Mouse (Mus musculus) frontal cortex, postnatal 14 days (tissue): Measurements from ENCODE around the gene Uso1.

Experiments
- DNase-seq, 2 experiments: peaks; one replicate each; pipeline ENCODE4 v3.0.0; 2022; ENCODE audit warnings: low spot score in 2 of 2

Uso1 gene

DNA sequence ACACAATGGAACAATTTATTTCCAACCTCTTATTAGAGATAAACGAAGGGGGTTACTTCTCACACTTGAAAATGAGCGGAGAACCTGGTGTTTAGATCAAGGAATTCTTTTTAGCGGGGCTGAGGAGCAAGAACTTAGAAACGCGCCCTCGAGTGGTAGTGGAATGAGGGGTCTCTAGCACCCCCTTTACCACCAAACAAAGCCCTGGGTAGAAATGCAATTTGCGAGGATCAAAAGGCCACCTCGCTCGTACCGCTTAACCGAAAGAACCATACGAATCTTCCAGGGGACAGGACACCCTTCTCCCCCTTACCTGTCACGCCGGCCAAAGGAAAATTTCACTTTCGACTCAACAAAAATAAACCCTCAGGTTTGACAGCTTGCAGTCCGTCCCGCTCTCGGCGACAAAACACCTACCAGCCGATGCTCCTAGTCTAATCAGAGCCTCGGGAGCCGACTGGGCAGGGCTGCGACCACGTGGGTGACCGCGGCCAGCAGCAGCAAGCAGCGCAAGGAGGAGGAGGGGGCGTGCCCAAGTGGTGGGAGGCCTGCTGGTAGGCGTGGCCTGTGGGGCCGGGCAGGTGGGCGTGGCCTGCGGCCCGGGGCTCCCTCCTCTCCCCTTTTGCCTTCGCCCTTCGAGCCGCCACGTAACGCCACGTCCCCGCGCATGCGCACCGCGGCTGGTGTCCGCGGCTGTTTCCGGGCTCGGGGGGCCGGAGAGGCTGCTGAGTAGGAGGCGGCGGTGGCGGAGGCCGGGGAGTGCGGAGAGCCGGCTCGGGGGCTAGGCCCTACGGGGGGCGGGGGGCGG is at the start of gene Uso1:
Uso1 (plus strand) TSS at position 700 of the 808 bp plus-strand sequence.
- DNase-seq, result peak; percentile 96 to 97

DNA sequence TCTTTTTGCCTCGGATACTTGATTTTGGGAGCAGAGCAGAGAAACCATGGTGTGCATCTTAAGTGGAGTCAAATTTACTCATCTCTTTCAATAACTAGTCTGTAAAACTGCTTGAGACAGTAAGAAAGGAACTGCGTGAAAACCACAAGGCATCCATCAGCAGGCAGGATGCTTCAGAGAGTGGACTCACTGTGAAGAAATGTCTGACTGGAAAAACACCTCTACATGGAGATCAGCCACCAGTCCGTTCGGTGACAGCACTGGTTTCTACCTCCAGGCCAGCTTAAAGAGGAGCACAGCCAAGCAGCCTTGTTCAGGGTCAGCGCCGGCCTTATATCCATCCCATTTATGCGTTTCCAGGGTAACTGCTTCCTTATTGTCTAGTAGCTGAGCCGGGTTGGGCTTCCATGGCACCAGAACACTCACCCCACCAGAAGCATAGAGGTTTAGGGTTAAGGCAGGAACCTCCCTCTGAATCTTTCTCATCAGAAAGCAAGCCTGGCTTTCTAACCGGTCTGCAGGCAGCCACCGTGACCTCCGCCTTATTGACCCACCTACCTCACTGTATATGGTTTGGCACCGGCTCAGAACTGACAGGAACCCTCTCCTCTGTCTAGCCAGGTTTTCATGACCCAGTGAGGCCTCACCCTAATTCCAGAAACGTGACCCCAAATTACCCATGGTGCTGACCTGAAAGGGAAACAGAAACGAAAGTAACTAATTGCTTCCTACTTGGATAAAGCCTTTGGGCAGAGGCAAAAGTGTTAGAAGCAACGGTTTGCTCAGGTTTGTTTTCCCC is 44.3 kb upstream of the Uso1 start:
- DNase-seq, result no peak

DNA sequence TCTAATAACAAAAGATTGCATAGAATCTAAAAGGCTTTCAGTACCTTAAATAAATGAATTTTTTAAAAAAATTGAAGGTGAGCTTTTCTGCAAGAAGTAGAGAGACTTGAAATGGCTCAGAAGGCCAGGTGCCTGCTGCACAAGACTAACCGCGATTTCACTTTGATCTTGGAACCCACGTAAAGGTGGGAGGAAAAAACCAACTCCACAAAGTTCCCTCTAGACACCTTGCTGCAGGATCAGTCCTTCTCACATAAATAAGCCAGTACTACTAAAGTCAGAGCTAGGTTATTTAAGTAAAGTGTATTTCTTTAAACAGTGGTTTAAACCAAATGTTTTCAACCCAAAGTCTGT is 43.7 kb upstream of the Uso1 start:
- no peak for DNase-seq

DNA sequence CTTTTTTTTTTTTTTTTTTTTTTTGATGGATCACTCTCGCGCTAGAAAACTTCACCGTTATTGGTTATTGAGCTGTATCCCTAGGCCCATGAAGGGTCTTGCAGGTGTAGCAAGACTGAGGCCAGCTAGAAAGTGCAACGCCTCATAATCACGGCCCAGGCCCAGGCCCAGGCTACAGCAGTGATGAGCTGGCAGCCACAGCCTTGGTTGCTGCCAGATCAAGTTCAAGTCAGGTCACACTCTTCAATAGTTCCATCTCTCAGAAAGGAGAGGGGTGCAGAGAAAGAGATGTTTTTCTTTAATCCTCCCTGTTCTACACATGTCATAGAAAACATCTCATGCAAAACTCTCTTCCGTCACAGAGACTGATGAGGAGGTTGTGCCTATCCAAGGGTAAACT is 41.0 kb upstream of the Uso1 start:
- no peak for DNase-seq

DNA sequence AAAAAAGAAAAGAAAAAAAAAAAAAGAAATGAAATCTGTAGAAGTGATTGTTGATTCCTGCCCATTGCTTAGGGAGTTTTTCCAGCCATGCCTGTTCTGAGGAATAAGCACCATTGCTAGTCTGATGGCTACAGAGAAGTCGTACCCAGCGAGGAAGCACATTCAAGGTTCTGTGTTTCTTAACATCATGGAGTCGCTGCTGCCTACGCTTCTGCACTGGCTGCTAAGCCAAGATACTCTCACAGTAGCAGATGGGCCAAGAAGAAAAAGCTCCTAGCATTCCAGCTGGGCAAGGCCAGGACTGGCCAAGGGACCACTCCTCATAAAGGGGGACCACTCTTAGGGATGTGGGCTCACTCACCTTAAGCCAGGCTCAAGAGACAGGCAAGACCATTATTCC is 40.0 kb upstream of the Uso1 start:
- DNase-seq, result no peak

DNA sequence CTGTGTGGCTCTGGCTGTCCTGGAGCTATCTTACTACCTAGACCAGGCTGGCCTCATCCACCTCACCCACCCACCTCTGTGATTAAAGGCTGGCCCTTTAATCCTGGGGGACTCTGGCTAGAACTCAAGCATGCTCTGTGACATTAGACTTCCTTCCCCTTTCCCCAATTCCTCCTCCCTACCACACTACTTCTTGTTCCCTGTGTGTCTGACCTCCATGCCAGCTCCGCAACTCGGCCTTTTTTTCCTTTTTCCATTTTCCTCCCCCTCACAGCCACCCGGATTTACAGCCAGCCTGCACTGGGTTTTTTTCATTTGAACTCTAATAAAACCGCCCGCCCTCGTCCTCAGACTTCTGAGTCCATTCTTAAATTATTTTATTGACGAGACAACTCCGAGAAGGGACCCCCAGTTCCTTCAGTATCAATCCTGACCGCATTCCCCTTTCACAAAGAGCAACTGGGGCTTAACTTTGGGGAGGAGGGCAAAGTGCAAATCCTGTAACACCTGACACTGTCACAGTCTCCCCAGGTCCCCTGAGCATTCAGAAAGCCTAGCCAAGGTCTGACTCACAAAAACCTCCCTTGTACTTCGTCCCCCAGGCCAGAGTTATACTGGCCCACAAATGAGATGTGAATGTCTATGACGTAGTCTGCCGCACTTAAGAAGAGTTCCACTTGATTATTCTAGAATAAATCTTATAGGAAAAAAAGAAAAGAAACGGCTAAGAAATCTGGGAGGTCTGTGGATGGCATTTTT is 39.2 kb upstream of the Uso1 start:
- no peak for DNase-seq

DNA sequence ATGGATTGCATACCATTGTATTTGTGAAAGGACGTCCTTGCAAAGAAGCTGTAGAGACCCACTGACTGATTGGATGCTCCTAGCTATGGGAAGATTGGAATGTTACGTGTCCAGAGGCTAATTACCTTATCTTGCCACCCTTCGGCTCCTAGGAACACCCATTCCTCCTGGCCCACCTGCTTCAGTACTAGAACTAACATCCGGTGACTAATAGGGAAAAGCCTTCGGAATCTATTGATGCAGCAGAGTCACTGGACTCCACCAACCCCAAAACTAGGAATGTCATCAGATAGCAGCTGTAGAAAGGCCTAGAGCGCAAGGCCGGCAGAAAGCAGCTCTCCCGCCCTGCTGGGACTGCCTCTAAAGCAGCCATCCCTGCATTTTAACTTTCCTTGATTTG is 36.1 kb upstream of the Uso1 start:
- no peak for DNase-seq

DNA sequence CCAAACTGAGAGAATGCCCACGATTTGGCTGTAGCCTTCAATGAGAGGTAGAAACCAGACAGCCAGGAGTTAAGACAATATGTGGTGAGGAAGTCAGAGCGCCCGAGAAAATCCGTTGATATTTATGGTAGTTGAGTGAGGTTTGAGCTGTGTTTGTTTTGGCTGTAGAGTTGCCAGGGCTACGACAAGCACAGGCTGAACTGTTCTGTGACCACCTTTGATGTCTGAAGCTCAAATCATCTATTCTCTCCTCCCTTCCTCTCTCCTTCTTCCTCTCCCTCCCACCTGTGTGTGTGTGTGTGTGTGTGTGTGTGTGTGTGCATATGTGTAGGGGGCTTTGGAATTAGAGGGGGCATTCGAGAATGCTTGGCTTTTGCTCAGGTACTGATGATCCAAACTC is 34.7 kb upstream of the Uso1 start:
- DNase-seq, result no peak

DNA sequence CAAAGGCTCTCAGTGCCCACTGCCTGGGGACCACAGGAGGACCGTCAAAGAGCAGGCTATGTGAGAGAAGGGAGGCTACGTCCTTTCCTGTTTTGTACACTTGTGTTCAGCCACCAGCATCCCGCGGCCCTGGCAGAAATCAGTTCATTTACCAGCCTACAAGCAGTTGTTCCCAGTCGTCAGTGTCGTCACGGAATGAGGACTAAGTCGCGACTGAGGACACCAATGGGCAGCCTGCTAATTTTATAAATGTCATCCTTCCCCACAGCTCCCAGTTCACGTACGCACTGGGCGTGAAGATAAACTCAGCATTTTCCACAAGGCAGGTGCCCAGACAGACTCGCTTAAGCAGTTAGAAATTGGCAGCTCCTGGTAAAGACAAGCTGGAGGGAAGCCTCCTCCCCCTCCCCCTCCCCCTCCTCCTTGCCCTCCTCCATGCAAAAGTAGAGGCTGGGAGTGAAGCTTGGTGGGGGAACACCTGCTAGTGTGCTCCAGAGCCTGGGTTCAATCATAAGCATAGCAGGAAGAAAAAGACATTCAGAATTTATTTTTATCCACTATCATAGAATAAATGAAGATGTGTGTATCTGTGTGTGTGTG is 33.8 kb upstream of the Uso1 start:
- DNase-seq, result no peak

DNA sequence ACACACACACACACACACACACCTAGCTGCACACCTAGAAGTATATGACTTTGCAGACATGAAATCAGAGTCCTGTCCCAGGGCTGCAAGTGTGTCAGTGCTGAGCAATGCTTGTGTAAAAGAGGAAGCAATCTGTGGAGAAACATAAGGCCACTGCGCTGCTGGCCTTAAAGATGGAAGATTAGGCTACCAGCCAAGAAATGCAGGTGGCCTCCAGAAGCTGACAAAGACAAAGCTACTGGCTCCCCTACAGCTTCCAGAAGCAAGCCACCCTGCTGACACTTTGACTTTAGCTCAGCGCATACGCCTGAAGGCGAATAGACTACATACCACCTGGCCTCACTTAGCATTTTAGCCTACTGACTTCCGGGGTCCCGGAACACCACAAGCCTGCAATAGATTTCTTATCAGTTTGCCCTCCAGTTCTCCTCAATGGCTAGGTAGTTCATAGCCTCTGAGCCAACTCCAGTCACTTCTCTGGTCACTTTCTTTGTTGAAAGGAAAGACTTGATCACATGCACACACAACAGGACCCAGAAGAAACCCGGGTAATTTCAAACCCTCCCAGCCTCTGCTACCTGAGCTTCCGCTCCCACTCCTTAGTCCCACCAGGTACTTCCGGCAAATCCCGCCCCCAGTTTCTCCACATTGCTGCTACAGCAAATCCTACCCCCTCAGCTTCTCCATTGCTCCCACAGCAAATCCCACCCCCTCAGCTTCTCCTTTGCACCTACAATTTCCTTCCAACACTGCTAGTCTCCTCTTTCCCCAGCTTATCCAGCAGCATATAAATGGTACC is 31.2 kb upstream of the Uso1 start:
- no peak for DNase-seq

DNA sequence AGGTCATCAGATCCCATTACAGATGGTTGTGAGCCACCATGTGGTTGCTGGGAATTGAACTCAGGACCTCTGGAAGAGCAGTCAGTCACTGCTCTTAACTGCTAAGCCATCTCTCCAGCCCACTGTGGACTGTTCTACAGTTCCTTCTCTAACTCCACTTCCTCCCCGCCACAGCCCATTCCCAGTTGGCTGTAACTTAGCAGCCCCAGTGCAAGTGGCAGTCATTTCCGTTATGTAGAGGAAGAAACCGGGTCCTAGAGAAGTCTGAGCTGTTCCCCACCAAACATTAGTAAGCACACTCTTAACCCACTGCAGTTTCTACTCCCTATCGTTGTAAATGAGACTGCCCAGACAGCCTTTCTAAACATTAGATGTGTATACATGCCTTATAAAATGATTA is 30.5 kb upstream of the Uso1 start:
- DNase-seq, result no peak

DNA sequence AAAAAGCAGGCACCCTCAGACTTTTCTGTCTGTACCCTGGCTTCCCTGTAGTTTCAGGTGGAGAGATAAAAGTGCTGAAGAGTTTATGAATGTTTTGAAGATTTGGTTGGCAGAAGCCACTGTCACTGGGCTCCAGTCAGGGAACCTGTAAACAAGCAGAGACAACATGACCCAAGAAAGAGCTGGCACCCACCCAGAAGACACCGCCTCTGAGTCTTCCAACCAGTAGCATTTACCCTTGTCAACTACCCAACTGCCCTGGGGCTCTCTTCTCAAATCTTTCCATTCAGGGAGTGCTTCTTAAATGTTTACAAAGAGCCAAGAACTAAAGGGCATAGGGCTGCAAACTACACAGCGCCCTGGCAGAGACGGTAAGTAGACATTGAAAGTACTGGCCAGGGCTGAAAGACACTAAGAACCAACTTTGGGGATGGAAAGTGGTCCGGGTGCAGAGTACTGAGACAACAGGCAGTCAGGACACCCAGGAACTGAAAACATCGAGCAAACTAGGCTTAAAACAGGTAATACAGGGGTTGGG is 26.9 kb upstream of the Uso1 start:
- no peak for DNase-seq

DNA sequence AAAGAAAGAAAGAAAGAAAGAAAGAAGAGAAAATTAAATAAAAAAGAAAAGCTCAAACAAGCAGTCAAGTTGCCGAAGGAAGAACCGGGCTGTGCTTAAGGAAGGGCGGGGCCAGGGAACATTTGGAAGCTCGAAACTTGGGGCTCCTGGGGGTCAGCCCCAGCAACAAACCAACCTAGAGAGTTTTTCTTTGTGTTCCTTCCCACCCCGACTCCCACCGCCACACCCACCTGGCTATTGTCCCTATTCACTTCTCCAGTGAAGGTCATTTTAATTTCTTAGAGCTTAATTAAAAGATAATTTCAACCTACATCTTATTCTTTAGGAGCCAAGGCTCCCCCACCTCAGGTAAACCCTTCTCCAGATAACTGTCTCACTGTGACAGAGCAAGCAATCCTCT is 25.6 kb upstream of the Uso1 start:
- DNase-seq, result no peak

DNA sequence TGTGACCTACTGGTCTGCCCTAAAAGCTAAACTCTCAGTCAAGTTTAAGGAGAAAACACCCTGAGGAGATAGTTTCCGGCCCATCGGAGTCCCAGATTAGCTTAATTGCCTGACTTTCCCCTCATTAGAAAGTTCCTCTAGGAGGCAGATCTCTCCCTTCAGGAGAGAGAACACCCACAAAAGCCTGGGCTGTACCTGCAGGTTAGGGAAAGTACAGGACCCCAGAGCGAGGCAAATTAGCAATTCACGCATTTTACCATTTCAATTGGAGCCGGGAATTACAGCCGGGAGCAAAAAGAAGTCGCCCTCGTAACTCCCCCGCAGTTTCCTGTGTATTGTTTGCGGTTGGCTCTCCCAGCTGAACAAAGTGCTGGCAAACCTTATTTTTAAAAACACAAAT is 25.2 kb upstream of the Uso1 start:
- DNase-seq, result no peak

DNA sequence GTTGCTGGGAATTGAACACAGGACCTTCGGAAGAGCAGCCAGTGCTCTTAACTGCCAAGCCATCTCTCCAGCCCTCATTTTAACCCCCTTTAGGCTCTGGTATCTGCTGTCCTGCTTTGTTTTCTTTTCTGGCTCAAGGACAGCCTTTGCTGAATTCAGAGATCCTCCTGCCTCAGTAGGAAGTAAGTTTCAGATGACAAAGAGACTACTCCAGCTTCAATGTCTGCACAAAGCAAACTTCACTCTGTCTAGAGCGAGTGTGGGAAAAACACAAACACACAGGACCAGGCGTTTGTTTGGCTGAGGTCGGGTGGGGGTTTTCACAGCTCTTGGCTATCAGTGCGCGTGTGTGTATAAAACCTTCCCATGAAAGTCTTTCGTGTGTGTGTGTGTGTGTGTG is 24.3 kb upstream of the Uso1 start:
- DNase-seq, result no peak

DNA sequence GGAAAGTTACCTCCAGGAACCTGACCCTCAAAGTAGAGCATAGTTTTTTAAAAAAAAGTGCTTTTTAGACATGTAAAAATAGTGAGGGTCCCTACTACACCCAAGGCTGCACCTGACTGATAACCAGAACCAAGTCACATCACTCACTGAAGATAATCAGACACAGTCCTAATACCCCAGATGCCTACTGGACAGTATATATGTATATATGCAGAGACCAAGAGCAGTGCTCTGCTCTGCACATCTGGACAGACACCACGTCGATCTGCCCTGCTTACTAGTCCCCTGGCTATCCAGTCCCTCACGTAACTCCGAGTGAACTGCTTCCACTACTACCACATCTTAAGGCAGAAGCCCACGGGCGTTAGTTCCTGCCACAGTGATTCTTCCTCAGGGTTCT is 23.5 kb upstream of the Uso1 start:
- DNase-seq, result no peak

DNA sequence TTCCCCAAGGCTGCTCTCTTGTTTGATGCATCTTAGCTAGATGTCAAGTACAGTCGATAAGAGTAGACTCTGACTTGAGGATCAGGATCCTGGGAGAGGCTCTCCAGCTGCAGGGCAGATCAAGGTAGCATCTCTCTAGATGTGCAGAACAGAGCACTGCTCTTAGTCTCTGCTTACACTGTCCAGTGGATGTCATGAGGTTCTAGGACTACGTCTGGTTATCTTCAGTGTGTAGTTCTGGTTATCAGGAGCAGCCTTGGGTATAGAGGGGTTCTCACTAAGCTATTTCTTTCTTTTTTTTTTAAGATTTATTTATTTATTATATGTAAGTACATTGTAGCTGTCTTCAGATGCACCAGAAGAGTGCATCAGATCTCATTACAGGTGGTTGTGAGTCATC is 22.8 kb upstream of the Uso1 start:
- no peak for DNase-seq

DNA sequence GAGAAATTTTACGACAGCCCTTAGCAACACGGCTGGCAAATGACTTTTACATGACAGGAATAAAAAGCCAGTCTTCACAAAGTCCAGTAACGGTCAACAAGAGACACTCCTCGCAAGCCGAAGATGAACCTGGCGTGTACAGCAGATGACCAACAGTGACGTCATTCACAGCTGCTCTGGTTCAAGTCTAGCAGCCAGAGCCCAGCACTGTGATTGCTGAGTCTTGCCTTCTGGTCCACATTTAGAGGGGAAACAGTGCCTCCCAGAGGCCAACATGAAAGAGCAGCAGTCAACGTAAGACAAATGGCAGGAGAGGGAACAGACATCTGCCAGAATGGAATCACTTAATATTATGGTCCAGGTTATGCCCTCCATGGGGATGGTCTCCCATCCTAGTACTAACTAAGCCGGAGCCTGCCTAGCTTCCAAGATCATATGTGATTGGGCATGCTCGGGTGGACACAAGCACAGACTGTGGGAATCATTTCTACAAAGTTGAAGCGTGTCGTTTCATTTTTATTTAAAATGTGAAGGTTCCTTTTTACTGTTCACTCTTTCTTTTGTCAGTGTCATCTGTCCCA is 19.8 kb upstream of the Uso1 start:
- DNase-seq, result peak in 1 of 2 experiments; percentile 41

DNA sequence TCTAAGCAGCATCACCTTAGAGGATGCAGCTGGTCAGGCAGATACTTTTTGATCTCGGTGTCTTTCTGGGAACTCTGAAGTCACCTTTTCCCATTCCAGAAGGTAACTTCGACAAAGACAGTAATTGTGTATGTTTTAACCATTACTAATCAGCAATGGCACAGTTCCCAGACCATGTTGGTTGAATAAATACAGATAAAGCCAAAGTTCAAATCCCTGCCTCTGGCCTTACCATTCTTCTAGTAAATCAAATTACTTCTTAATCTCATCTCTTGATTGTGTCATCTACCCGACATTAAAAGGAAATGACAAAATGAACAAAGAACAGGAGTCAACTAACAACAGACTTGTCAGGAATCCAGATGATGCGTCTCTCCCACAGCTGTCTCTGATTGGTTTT is 16.1 kb upstream of the Uso1 start:
- no peak for DNase-seq

DNA sequence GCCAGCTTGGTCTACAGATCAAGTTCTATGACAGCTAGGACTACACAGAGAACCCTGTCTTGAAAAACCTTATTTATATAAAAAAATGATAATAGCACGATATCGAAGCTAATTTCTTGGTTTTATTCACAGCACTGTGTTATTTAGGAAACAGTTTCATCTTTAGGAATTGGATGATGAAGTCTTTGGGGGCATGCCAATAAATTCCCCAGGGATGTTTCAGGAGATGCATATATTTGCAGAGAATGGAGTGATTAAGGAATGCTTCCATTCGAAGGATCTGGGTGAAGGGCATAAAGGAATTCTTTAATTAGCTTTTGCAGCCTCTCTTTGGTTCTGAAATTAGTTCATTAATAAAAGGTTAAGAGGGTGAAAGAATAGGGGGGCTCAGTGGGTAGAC is 12.3 kb upstream of the Uso1 start:
- no peak for DNase-seq

DNA sequence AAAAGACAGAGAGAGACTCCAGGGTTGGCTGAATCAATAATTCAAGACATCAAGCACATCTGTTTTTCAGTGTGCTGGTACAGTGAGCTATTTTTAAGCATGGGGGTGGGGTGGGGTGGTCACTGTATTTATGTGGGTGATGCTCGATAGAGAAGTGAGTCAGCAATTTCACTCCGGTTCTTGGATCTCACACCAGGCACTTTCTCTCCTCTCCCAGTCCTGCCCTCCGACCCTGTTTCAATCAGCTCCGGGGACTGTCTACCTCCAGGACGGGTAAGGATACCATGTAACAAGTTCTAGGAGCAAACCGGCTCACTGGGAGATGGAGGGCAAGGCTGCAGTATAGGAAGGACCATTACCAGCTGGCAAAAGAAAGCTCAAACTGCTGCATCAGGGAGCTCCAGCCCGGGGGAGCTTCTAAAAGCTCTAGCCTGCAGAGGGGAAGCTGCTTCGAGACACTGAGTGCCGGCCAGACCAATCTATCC is 10.6 kb upstream of the Uso1 start:
- no peak for DNase-seq
